Mouse (Mus musculus): Measurements from ENCODE around the gene Nrp2. TPM values are rescaled to one million over a fixed set of nuclear protein-coding genes. Genes with fewer than 3 reads are reported as not detected.
A peak's percentile ranks its signal among the peaks of the same experiment; 100 is the strongest.

Nrp2 gene
- total RNA-seq, 4 experiments from 2014 or later = 61.1 to 61.8 (median 61.5) TPM

DNA sequence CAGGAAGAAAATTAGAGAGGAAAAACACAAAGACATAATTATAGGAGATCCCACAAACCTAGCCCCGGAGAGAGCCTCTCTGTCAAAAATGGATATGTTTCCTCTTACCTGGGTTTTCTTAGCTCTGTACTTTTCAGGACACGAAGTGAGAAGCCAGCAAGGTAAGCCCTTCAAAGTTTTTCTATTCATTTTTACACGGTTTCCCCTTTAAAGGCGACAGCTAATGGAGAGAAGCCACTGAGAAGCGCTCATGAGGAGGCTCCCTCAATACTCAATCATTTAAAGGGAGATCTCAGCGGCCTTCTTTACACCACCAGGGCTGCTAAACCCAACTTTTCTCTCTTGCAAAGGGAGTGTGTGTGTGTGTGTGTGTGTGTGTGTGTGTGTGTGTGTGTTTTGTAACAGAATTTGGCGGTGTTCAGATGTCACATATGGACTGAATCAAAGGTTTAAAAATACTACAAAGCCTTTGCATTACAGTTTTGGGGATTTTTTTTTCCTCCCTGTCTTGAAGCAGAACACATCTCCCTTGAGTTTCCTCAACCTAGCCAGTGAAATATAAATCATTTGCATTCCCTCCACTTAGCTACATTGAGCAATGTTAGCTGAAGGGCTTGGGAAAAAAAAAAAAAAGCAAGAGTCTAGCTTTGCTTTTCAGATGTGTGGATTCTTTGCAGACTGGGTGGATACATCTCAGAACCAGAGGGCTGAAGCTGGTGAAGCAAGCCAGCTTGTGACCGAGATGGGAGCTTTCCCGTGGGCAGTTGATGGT, 1.2 kb downstream of the Nrp2 start:
- DNase-seq (ENCODE audit: low spot score in 2 of 2) = no peak

DNA sequence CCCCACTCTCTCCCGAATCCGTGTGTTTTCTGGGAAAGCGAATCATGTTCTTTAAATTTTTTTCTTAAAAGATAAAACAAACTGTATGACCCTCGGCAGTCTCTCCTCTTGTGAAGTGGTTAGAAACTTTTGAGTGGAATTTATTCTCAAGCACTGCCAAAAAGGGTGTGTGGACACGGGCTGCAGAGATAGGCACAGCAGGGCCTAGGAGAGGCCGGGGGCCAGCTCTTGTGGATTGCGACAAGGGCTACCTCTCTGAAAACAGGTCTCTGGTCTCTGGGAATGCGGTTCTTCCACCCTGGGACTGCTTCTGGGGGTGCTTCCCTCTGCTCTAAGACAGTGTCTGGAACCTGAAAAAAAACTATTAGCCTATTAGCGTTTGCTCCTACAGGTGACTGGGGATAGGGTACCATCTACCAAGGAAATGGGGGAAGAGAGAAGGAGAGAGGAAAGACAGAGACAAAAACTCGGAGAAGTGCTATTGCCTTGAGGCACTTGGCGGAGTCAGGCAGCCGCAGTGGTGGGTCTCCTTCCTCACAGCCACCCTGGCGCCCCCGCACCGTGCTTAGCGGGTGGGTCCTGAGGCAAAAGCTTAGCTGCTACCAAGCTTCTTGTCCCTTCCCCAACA, 1.9 kb downstream of the Nrp2 start:
- no peak for DNase-seq (ENCODE audit: low spot score in 2 of 2)

DNA sequence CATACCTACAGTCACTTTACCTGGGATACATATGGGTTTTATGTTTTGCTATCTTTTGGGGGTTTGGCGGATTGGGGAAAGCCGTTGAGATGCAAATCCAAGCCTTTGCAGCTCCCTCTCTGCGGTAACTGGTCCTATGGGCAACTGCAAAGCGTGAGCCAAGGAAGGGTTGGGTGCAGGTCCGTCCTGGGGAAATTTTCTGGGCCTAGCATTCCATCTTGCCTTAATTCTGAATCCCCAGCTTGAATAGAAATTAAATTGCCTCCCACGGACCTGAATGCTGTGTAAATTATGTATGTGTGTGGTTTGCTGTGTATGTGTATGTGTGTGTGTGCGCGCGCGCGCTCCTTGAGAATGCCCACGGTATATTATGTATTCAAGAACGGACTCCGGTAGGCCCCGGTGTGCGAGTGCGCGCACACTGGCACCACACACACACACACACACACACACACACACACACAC, 2.5 kb downstream of the Nrp2 start:
- DNase-seq (ENCODE audit: low spot score in 2 of 2) = peak in 1 of 2 experiments; percentile 59

DNA sequence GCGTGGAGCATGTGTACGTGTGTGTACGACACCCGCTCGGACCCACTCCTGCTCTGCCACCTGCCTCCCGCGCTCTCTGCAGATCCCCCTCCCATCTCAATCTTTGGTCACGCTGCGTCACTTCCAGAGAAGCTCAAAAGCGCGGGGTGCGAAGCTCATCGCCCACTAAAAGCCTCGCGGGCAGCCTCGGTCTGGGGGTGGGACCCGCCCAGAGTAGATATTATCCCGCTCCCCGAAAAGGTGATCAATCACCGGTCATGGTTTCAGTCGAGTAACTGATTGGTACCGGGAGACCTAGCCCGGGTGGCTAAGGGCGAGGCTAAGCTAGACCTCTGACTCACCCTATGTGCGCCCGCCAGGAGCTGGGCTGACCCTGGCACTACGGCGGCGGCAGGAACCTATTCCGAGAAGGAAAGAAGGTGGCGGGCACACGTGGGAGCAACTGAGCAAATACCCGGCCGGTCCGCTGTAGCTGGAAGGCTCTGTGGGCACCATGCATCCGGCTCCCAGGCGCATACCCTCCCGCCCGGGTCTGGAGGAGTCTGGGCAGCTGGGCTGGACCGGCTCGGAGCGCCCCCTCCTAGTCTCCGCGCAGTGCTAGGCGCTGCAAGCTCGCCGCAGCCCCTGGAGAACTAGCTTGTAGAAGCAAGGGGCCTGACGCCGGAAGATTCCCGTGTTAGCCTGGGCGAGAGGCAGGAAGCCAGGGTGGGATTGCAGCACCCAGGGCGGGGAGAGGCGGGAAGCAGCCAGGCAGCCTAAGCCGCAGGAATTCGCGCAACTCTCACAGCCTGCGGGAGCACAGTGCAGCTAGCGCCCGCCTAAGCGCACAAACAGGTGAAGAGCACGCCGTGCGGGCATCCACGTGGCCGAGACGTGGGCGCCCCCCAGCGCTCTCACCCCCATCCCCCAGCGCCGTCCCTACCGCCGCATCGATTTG, 3.3 kb downstream of the Nrp2 start:
- DNase-seq (ENCODE audit: low spot score in 2 of 2) = peak; percentile 61 to 64

DNA sequence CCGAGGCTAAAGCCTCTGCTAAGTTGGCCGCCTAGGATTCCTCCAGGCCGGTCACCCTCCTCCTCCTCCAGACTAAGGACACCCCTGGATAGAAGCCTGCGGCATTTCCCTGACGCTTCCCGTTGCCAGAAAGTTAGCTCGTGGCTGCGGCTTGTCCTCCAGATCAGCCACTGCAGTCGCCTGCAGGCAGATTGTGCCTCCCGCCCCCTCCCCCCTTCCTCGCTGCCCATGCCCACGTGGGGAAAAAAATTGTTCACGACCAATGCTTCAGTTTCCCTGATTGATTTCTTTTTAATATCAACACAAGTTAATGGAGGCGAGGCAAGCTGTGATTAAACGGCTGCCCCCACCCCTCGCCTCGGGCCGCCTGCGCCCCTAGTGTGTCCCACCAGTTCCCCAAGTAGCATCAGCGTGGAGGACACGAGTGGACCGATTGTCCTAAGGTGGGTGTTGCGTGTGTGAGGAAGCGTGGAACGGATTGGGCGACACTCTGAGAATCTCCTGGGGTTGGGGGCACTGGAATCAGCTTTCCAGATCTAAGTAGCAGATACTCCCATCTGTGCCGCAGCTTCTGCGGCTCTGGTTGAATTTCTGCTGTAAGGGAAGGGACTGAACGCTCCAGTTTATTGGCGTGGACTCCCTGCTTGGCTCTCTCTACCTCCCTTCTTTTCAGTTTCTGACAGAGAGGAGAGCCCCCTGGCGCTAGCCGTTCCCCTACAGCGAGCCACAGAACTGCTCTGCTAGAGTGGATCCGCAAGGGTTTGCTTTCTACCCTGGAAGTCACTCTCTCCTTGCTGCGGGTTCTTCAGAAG, 4.2 kb downstream of the Nrp2 start:
- peak in 1 of 2 experiments; percentile 51 for DNase-seq (ENCODE audit: low spot score in 2 of 2)

DNA sequence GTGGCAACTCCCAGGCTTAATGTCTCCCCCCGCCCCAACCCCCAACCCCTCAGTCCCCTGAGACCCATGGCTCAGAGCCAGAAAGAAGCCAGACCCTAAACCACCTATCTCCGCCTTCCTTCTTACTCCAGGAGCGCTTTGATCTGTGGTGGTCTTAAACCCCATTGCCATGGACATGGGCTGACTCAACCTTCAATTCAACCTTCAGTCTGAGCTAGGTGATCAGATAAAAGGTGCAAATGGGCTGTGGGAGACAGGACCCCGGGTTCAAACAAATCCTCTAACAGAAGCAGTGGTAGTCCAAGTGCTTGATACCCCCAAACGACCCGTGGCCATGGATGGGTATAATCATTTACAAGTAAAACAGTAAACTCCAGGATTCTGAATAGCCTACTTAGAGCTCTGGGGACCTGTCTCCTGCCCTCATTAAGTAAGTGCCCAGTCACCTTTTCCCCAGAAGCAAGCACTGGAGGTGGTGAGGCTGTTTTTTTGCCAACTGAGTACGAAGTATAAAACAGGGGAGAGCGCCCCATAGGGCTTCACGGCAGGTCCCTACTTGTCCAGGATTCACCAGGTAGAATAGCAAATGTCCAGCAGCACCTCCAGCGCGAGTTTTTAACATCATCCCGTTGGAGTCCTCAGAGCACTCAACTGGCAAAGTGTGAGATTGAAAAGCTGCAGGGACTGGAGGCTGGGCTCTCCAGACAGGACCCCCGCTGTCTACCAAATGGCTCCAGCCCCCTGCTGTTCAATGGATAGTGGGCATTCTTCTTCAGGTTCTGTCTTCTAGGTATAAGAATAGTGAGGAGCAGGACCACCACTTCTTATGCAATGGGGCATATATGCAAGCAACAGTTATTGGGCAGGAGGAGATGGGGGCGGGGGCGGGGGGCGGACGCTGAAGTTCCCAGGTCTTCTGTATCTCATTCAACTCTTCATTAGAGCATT, 5.1 kb downstream of the Nrp2 start:
- no peak for DNase-seq (ENCODE audit: low spot score in 2 of 2)

DNA sequence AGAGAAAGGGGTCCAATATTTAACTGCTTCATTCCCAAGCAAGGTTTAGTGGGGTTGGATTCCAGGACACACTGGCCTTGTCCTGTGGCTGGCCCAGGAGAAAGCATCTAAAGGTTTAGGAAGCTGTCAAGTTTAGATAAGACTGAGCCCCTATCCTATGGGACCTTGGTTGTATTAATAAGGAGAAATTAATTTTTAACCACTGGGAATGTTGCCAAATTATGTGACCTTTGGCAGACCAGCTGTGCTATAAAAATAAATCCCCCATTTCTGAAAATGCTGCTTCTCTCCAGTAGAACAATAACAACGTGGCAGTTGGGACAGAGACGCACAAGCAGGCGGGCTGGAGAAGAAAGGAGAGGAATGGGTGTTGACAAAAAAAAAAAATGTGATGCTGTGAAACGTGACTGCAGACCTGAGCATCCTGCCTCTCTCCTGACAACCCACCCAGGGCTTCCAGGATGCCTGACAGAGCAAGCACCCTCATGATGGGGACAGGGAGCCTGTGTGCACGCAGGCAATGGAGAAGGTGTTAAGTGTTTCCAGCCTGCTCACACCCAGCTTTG, 6.8 kb downstream of the Nrp2 start:
- no peak for DNase-seq (ENCODE audit: low spot score in 2 of 2)

DNA sequence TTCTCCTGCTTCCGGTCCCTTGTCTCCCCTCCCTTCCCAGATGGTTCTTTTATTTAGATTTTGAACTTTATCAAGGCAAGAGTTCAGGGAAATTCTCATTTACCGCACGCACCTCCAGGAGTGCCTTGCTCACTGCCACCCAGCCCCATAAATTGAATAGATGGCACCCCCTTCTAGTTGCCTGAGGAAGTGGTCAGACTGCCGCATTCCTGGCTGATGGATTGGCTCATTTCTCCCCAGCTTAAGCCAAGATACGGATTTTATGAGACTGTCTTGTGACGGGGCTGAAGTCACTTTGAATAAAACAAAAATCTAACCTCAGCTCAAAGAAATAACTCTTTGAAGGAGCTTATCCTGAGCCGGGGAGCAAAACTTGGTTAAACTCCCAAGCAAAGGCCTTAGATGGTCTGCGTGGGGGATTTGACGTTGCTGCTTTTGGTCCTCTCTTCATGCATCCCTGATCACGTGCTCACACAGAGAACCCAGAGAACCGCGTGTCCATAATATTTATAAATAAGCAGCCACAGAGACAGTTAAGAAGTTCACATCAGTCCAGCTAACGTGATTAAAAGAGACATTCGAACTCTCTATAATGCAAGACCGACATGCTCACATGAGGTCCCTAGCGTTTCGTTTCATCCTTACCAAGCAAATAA, 10.1 kb downstream of the Nrp2 start:
- DNase-seq (ENCODE audit: low spot score in 2 of 2) = no peak

DNA sequence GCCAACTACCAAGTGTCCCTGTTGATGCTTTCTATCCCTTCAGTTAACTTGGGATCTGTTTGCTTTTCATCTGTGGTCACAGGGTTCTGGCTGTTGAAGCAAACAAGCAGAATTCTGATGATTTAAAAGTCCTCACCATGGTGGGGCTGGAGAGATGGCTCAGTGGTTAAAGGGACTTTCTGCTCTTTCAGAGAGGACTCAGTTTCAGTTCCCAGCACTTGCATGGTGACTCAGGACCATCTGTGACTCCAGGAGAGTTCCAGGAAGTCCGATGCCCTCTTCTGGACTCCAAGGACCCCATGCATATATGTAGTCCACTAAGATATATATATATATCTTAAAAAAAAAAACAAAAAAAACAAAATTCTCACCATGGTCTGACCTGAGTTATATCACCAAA, 11.9 kb downstream of the Nrp2 start:
- DNase-seq (ENCODE audit: low spot score in 2 of 2) = no peak

DNA sequence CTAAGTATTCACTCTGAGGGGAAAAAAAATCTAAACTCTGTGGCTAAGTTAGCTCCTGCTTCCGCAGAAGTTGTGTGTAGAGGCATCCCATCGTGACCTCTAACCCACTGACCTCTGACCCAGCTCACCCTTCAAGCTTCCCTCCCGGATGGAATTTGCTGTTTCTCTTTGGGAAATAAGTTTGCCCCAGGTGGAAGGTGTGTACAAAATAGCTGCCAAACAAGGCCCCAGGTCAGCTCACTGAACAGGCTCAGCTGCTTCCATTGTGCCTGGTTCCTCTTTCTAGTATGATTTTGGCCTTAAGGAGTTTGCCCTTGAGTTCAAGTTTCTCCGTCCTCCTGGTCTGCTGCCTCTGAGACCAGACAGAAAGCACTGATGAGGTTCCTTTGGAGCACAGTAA, 12.6 kb downstream of the Nrp2 start:
- no peak for DNase-seq (ENCODE audit: low spot score in 2 of 2)

DNA sequence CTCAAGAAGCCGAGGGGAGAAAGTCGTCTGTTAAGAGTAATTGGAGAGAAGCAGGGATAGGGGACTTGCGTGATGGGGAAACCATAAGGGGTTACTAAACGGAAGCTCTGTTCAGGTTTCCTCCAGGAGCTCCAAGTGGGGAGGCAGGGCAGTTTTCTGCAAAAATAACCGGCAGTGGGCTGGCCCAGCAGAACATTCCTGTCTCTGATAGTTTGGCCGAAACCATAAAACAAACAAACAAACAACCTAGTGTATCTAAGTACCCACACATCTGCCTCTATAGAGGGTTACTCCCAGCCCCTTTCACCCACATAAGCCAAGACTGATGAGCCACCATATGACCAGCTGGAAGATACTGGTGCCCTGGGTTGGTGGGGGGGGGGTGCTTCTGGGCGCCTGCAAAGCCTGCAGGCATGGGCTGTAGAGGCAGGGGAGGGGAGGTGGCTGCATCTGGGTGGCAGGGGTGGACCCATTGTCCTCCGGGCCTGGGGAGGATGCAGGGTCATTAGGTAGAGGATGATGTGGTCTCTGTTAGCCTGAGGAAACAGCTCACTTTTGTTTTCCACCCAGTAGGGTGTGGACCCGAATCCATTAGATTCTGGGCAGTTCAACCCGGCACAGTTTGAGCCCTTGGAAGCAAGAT, 13.9 kb downstream of the Nrp2 start:
- no peak for DNase-seq (ENCODE audit: low spot score in 2 of 2)

DNA sequence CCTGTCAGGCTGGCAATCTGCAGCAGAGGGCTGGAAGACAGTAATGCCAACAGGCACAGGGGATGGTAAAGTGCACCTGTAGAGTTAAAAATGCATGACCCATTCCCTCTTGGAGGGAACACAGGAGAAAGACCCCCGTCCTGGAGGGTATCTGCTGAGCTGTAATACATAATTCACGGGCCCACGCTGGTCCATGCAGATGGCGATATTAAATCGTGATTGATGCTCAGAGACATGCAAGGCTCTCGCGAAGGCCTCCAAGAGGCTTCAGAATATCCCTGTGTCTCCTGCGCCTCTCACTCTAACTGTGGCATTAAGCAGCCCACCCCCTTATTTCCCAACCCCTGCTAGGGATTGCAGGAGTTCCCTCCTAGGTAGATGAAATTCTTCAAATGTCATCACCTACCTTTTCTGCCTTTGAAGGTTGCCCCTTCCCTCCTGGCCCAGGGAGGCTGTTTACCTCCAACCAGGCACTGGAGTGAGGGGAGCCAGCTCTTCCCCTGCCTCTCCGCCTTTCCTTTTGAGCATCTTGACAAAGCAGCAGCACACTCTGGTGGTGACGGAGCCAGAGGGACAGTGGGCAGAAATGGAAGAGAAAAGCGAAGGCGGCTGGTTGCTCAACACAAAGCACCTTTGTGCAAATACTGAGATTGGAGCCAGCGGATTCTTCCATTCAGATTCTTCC, 14.6 kb downstream of the Nrp2 start:
- DNase-seq (ENCODE audit: low spot score in 2 of 2) = peak; percentile 67 to 74

DNA sequence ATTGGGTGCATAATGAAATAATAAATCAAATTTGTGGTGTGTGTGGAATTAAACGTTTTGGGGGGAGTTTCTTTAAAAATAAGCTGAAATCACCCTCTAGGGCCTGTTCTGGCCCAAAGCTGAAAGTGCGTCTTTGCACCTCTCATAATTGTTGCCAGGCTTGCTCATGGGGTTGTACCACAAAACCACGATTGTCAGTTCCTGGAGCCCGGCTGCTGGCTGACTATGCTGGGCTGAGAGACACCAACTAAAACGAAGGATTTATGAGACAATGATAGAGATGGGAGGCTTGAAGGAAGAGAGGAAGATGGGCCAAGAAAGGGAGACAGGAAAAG, 15.1 kb downstream of the Nrp2 start:
- no peak for DNase-seq (ENCODE audit: low spot score in 2 of 2)

DNA sequence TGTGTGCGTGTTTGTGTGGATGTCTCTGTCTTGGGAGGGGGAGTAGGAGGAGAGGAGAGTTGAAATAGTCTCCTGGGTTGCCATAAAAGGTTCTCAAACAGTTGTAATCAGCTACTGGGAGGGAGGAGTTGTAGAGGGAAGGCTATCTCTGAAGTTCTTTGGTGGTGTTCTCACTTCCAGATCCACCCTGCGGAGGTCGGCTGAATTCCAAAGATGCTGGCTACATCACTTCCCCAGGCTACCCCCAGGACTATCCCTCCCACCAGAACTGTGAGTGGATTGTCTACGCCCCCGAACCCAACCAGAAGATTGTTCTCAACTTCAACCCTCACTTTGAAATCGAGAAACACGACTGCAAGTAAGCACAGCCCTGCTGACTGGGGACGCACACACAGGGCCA, 15.7 kb downstream of the Nrp2 start:
- DNase-seq (ENCODE audit: low spot score in 2 of 2) = no peak

DNA sequence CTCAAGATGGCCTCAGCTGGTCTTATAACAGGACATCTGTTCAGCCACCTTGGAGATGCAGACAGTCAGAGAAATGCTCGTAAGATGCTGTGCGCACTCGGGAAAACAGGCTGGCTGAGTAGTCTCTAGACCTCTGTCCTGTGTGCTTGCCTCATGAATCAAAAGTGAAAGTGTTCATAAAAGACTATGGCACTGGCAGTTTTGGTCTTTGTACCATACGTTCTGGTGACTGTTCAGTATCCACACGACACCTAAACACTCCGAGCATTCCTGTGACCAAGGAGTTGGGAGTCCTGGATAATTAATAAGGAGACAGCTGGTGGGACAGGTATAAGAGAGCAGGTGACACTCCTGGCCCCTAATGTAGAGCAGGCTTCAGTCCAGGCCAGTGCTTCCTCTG, 16.7 kb downstream of the Nrp2 start:
- DNase-seq (ENCODE audit: low spot score in 2 of 2) = no peak

DNA sequence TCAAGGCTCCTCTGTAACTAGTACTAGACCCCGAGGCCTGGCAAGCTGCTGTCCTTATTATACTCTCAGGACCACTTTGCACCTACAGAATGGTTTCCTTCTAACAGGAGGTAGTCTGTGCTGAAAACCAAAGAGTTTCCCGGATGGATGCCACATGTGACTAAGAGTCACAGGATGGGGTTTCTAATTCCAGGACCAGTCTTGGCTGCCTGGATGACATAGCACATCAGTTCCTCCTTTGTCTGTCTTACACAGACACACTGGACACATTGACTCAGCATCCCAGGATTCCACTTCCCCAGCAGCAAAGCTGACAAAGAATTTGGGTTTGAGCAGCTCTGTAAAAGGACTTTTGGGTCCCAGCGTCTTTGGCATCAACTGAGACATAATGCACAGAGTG, 17.1 kb downstream of the Nrp2 start:
- DNase-seq (ENCODE audit: low spot score in 2 of 2) = no peak

DNA sequence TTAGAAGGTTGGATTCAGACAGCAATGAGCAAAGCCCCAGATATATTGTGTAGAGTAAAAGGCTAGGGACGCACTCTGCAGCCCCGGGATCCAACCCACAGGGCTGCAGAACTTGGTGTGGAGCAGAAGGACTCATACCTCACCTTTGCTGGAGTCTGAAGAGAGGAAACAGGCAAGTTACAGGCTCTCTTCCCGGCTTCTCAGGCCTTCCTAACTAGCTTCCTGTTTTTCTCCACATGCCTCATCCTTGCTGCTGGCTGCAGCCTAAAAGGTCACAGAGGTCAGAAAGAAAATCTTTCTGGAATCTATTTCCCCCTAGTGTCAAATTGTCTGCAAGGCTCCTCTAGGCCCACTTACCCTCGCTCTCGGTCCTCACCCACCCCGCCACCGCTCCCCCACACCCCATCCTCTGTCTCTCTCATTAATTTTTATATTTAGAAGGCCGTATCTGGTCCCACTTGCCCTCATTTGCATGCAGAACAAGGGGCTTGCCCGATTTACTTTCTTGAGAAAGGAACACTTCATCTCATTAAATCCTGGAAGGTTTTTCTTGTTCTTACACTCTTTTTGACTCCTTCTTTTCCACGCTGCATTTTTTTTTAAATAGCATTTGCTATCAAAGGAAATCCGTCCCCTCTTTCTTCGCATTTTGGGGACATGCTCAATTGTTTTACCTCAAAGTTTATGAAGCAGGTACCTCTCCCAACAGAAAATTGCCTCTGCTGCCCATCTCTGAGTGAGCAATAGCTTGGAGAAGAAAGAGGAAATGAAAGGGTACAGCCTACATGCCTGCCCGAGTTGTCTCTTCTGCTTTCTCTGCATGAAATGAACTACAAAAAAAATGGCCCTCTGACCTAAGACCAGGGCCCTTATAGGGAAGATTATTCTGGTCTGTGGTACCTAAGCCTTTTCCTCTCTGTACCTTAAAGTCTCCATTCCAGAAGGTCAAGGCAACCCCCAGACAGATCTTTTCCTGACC, 17.9 kb downstream of the Nrp2 start:
- DNase-seq (ENCODE audit: low spot score in 2 of 2) = no peak

All from layer of hippocampus, adult 8-10 months (tissue).